8 mouse cellular contexts compared by ENCODE assay signal in the genomic region with DNA sequence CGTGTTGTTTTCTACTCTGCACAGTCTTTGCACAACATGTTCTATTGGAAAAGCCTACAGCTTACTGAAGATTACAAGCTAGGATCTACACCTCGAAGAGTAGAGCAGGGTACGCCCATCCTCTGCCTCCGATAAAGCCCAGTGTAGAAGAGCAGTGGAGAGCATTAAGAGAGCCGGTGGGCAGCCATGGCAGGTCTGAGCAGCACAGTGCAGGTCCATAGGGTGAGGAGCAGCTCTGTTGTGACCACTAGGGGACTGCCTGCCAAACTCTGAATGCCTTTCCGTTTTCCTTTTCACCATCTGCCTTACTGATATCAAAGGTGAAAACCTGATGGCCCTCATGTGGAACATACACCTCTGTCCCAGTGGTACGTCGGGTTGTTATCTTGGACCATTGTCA. TPM values are rescaled to one million over a fixed set of nuclear protein-coding genes. Genes with fewer than 3 reads are reported as not detected.
DNase-seq lines count a peak whose midpoint lies in the region; ATAC-seq and TF ChIP-seq lines count a peak whose summit lies in the region.

No protein-coding gene starts in this region.

- H3K4me2 ChIP-seq in forebrain, embryonic 16.5 days (ENCODE audit: low read length) = 0 out of 2 replicates have a peak overlapping the region, but pooled peaks have one; percentile 4
- peak overlapping the region; percentile 10; the same call in 1 of the 2 replicates for H3K4me2 ChIP-seq in limb, embryonic 11.5 days (ENCODE audit: low read depth, severe bottlenecking)

- H3K27ac ChIP-seq in heart, adult 2 months = no peak overlapping the region
- no peak overlapping the region for H3K27ac ChIP-seq in forebrain, embryonic 16.5 days (ENCODE audit: low read length)
- H3K27ac ChIP-seq in limb, embryonic 11.5 days (replicated peaks; ENCODE audit: low read depth, low read length) = no peak overlapping the region

- CTCF ChIA-PET in Patski (lab: Charles Lee) = interaction anchor here (0.7 to 1.9 kb wide), 4 partner anchors 12 to 51 kb away, joined by 3 to 8 read pairs (median 4); no protein-coding TSS in a partner anchor

- no peak for DNase-seq in heart, adult 2 months
- no peak for DNase-seq in heart, adult 8-10 months (ENCODE audit: low spot score)
- DNase-seq in Patski (ENCODE audit: low read depth, low spot score) = no peak
- peak; percentile 27 for DNase-seq in limb, embryonic 11.5 days (ENCODE audit: low spot score)
- DNase-seq in neural tube, embryonic 10.5 days (ENCODE audit: extremely low spot score, low spot score) = peak; percentile 20
- no peak for DNase-seq in adrenal gland, adult 2 months
- DNase-seq in layer of hippocampus, adult 18-20 months (ENCODE audit: low spot score in 2 of 2) = no peak

- TF ChIP-seq CTCF in heart, adult 2 months (IDR thresholded peaks at IDR 0.05) = peak; percentile 53
- TF ChIP-seq CTCF in Patski (IDR thresholded peaks at IDR 0.05) = peak; percentile 60

- H3K9me3 ChIP-seq in forebrain, embryonic 16.5 days (ENCODE audit: control insufficient read depth, low read length) = no peaks in the 10 kb centered on the region
- no peaks in the 10 kb centered on the region for H3K9me3 ChIP-seq in limb, embryonic 11.5 days (ENCODE audit: control insufficient read depth, low read length)

- H3K4me3 ChIP-seq in heart, adult 2 months = no peak overlapping the region
- H3K4me3 ChIP-seq in forebrain, embryonic 16.5 days (replicated peaks; ENCODE audit: low read length) = no peak overlapping the region
- H3K4me3 ChIP-seq in limb, embryonic 11.5 days (ENCODE audit: low read depth, low read length) = no peak overlapping the region

- H3K79me2 ChIP-seq in heart, adult 2 months (replicated peaks; ENCODE audit: control insufficient read depth, insufficient read depth, low read length) = peaks cover 6% of the 10 kb centered on the region

- H3K36me3 ChIP-seq in heart, adult 2 months (ENCODE audit: control insufficient read depth, insufficient read depth, low read length) = peaks cover 4% of the 10 kb centered on the region
- no peaks in the 10 kb centered on the region for H3K36me3 ChIP-seq in forebrain, embryonic 16.5 days (ENCODE audit: control insufficient read depth, insufficient read depth)
- H3K36me3 ChIP-seq in limb, embryonic 11.5 days (ENCODE audit: control insufficient read depth, insufficient read depth, low read length) = no peaks in the 10 kb centered on the region; the same call in 1 of the 2 replicates

- POLR2A ChIA-PET in Patski (lab: Charles Lee) = interaction anchor here (3.5 kb wide), 1 partner anchor 49 kb away, joined by 14 read pairs; no protein-coding TSS in a partner anchor

- H3K9ac ChIP-seq in heart, adult 2 months (ENCODE audit: low read depth, low read length) = 0 out of 2 replicates have a peak overlapping the region, but pooled peaks have one; percentile 25
- H3K9ac ChIP-seq in forebrain, embryonic 16.5 days (replicated peaks; ENCODE audit: low read depth, low read length) = no peak overlapping the region
- H3K9ac ChIP-seq in limb, embryonic 11.5 days (ENCODE audit: low read length) = no peak overlapping the region

- intact Hi-C loops in heart, adult 2 months (cut with DNase I) = no loop called here

- no peak for ATAC-seq in Patski
- no peak for ATAC-seq in forebrain, embryonic 16.5 days
- ATAC-seq in limb, embryonic 11.5 days (ENCODE audit: insufficient number of reproducible peaks, low FRiP score, low TSS enrichment, low read depth) = no peak

- no peak for TF ChIP-seq EP300 in heart, adult 2 months (IDR thresholded peaks at IDR 0.05; ENCODE audit: insufficient read depth, low read depth, low read length)

- no peak for TF ChIP-seq POLR2A in heart, adult 2 months (IDR thresholded peaks at IDR 0.05; ENCODE audit: insufficient read depth, low read depth, low read length)

- in situ Hi-C loops in Patski (cut with MboI; ENCODE audit: low pct_unique_long_range_greater_than_20kb) = loop anchor here (5.0 kb wide), 1 partner anchor 40 kb away; no protein-coding TSS in a partner anchor

- peaks cover 7% of the 10 kb centered on the region for H3K4me1 ChIP-seq in heart, adult 2 months (ENCODE audit: control insufficient read depth, insufficient read depth, low read length)
- peaks cover 24% of the 10 kb centered on the region for H3K4me1 ChIP-seq in forebrain, embryonic 16.5 days (replicated peaks; ENCODE audit: control insufficient read depth, insufficient read depth, low read length)
- peaks cover 13% of the 10 kb centered on the region for H3K4me1 ChIP-seq in limb, embryonic 11.5 days (ENCODE audit: control insufficient read depth, insufficient read depth, low read length)

- 28% methylated on average over 8 of the region's 8 CpGs for WGBS in heart, adult 2 months
- WGBS in forebrain, embryonic 16.5 days = 65% methylated on average over 8 of the region's 8 CpGs
- whole genome bisulfite sequencing in limb, embryonic 11.5 days = 75% methylated on average over 8 of the region's 8 CpGs

- no peaks in the 10 kb centered on the region for H3K27me3 ChIP-seq in heart, adult 2 months (ENCODE audit: control insufficient read depth, insufficient read depth, low read length)
- H3K27me3 ChIP-seq in Patski = no peaks in the 10 kb centered on the region
- no peaks in the 10 kb centered on the region for H3K27me3 ChIP-seq in forebrain, embryonic 16.5 days (replicated peaks; ENCODE audit: control insufficient read depth, insufficient read depth, low read length)
- H3K27me3 ChIP-seq in limb, embryonic 11.5 days (ENCODE audit: control insufficient read depth, insufficient read depth, low read length) = no peaks in the 10 kb centered on the region

RNA-seq across cellular contexts. Expression of a gene that starts 1.8 kb away (rescaled TPM):
- 10 to 100 TPM; 43.1 to 48.1 TPM for total RNA-seq in heart, adult 2 months (2021)
- polyA plus RNA-seq in heart, adult 2 months (2012; rRNA removed) = 39.4 and 62.5 TPM in 2 replicates
- 10 to 100 TPM; 39.6 to 52.2 (median 45.2) TPM for total RNA-seq in heart, adult 8-10 months (2022)
- polyA plus RNA-seq in Patski (2021) = 94.5 TPM
- polyA plus RNA-seq in forebrain, embryonic 16.5 days (2015; fragmentation: Nextera tagmentation; extraction: Ambion mirVana) = 67.7 and 67.9 TPM in 2 replicates
- 80.3 and 84.7 TPM in 2 replicates for polyA plus RNA-seq in limb, embryonic 11.5 days (2014; fragmentation: Nextera tagmentation; extraction: Ambion mirVana)
- total RNA-seq in adrenal gland, adult 2 months (2021) = 100 to 1,000 TPM in 1 of 2 experiments, 10 to 100 TPM in 1; 64.8 to 109 TPM
- polyA plus RNA-seq in adrenal gland, adult 2 months (2012; rRNA removed) = 11.7 and 13.9 TPM in 2 replicates
- 10 to 100 TPM; 45.8 to 48.8 TPM for total RNA-seq in layer of hippocampus, adult 18-20 months (2021)

RNA-seq across cellular contexts. Expression of a gene that starts 46.2 kb away (rescaled TPM):
- total RNA-seq in heart, adult 2 months (2021) = 10 to 100 TPM; 17.0 to 19.2 TPM
- 14.4 and 18.3 TPM in 2 replicates for polyA plus RNA-seq in heart, adult 2 months (2012; rRNA removed)
- total RNA-seq in heart, adult 8-10 months (2022) = 10 to 100 TPM; 15.5 to 20.3 (median 19.3) TPM
- polyA plus RNA-seq in Patski (2021) = 98.6 TPM
- polyA plus RNA-seq in forebrain, embryonic 16.5 days (2015; fragmentation: Nextera tagmentation; extraction: Ambion mirVana) = 7.6 and 9.3 TPM in 2 replicates
- polyA plus RNA-seq in limb, embryonic 11.5 days (2014; fragmentation: Nextera tagmentation; extraction: Ambion mirVana) = 11.5 and 14.1 TPM in 2 replicates
- total RNA-seq in adrenal gland, adult 2 months (2021) = 10 to 100 TPM; 22.9 to 28.4 TPM
- polyA plus RNA-seq in adrenal gland, adult 2 months (2012; rRNA removed) = 15.1 and 20.7 TPM in 2 replicates
- 10 to 100 TPM; 18.0 to 22.3 TPM for total RNA-seq in layer of hippocampus, adult 18-20 months (2021)

Comparison
In these comparisons a context has a peak if more than half of its experiments do, and no peak if none do; other contexts are left out.
1. DNase-seq: peak in limb, embryonic 11.5 days (single experiment) and neural tube, embryonic 10.5 days (single experiment); none in heart, adult 2 months (0 of 2), heart, adult 8-10 months (single experiment), Patski (single experiment), adrenal gland, adult 2 months (single experiment) and layer of hippocampus, adult 18-20 months (0 of 2).